Mouse (Mus musculus) midbrain, embryonic 11.5 days (tissue): Measurements from ENCODE around the gene Smarce1. TPM values are rescaled to one million over a fixed set of nuclear protein-coding genes. Genes with fewer than 3 reads are reported as not detected.

Source experiments
- ATAC-seq: fragments of 200-750 bp; cut with Nextera tagmentation; 2 replicates; pipeline ENCODE4 v1.8.0; 2017; ENCODE audit warnings: moderate TSS enrichment, moderate library complexity; ENCODE audit not compliant: low FRiP score
- DNase-seq: peaks from one replicate; pipeline ENCODE4 v3.0.0; 2015; ENCODE audit warnings: low spot score; ENCODE audit errors: missing footprints
- H3K27ac ChIP-seq: fragments of 300-500 bp; sonication (generic); 2 replicates; pipeline ENCODE4 v1.5.1; 2014; ENCODE audit warnings: low read depth, low read length
- H3K27me3 ChIP-seq: fragments of 300-500 bp; sonication (generic); 2 replicates; pipeline ENCODE4 v1.6.1; 2014; ENCODE audit warnings: mild to moderate bottlenecking, low read length, moderate library complexity, mixed read lengths; ENCODE audit not compliant: control insufficient read depth, insufficient read depth
- H3K36me3 ChIP-seq: fragments of 300-500 bp; sonication (generic); 2 replicates; pipeline ENCODE4 v1.6.1; 2014; ENCODE audit warnings: mild to moderate bottlenecking, low read length, moderate library complexity, mixed read lengths; ENCODE audit not compliant: control insufficient read depth, insufficient read depth
- H3K4me1 ChIP-seq: fragments of 300-500 bp; sonication (generic); 2 replicates; pipeline ENCODE4 v1.6.1; 2014; ENCODE audit warnings: low read length; ENCODE audit not compliant: control insufficient read depth, insufficient read depth
- H3K4me2 ChIP-seq: fragments of 300-500 bp; sonication (generic); 2 replicates; pipeline ENCODE4 v1.6.1; 2014; ENCODE audit warnings: mild to moderate bottlenecking, moderate library complexity
- H3K4me3 ChIP-seq: fragments of 300-500 bp; sonication (generic); 2 replicates; pipeline ENCODE4 v1.5.1; 2014; ENCODE audit warnings: low read depth, low read length
- H3K9ac ChIP-seq: fragments of 300-500 bp; sonication (generic); 2 replicates; pipeline ENCODE4 v1.6.1; 2014; ENCODE audit warnings: low read length
- H3K9me3 ChIP-seq: fragments of 300-500 bp; sonication (generic); 2 replicates; pipeline ENCODE4 v1.6.1; 2016; ENCODE audit warnings: low read length; ENCODE audit not compliant: control insufficient read depth
- WGBS: fragments of 180-500 bp; shearing (Covaris S2); extraction: QIAGEN DNeasy Blood & Tissue Kit; methylation state at CpG from one replicate; pipeline ENCODE4 v1.1.7; 2014; 5-methylcytosine and 5-hydroxymethylcytosine counted together
- polyA plus RNA-seq: library from polyadenylated mRNA; unstranded; fragments of >200 nt; fragmentation: Nextera tagmentation; extraction: Ambion mirVana; gene quantifications from 2 replicates; pipeline ENCODE4 v1.2.1, GENCODE M21; 2014

The Smarce1 gene
- polyA plus RNA-seq, 1 experiment from 2014 or later: 184 TPM

DNA sequence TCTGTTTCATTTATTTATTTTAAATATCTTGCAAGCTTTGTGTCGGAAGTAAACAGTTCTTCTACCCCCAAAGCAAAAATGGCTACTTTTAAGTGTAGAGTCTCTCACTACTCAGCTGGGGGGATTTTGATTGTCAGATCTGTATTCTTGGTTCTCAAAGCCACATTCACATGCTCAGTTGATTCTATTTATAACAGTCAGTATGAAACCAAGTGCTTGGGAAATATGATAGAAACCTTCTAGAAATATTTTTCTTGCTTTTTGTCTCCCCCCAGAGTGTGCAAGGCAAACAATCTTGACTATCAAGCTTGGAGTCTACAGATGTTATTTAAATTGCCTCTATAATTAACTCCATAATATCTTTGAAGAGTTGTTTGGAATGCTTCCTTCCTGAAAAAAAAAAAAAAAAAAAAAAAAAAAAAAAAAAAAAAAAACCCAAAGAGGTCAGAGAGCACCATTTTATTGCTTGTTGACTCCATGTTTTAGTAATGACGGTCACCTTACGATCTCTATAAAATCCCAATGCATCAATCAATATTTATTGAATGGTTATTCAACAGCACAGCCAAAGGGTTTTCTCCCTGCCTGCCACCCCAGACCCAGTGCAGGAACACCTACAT lies 12.5 kb upstream of the Smarce1 start:
- Histone ChIP-seq H3K4me3 (peak overlapping the region; percentile 12; the same call in 1 of the 2 replicates), H3K9me3 (no peaks in the 10 kb centered on the region), H3K9ac (peak overlapping the region; percentile 46; the same call in 1 of the 2 replicates), H3K27me3 (no peaks in the 10 kb centered on the region), H3K4me2 (peak overlapping the region; percentile 35), H3K27ac (no peak overlapping the region), H3K4me1 (no peaks in the 10 kb centered on the region), H3K36me3 (no peaks in the 10 kb centered on the region; the same call in 1 of the 2 replicates)
- 73% methylated on average over 3 of the region's 3 CpGs for WGBS
- no peak for DNase-seq
- ATAC-seq: no peak

DNA sequence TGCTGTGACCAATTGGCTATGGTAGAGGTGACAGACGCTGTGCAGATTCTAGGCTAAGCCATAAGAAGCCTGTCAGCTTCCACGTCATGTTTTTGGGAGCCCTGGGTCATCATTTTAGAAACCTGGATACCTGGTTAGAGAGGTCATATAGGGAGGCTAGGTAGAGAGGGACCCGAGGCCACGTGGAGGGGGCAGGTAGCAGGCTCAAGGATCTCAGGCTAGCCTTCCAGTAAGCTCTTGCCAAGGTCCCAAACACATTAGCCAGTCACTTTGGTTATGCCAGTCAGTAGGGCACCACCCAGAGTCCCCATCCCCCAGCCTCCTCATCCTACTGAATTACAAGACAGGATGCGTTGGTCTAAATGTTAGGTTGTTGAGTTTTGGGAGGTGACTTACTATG lies 11.2 kb upstream of the Smarce1 start:
- Histone ChIP-seq H3K4me3 (no peak overlapping the region), H3K4me2 (no peak overlapping the region), H3K9ac (no peak overlapping the region), H3K36me3 (no peaks in the 10 kb centered on the region; the same call in 1 of the 2 replicates), H3K27ac (no peak overlapping the region), H3K4me1 (no peaks in the 10 kb centered on the region), H3K27me3 (no peaks in the 10 kb centered on the region), H3K9me3 (no peaks in the 10 kb centered on the region)
- ATAC-seq (no peak), DNase-seq (peak; percentile 72)
- WGBS: 74% methylated on average over 5 of the region's 5 CpGs

DNA sequence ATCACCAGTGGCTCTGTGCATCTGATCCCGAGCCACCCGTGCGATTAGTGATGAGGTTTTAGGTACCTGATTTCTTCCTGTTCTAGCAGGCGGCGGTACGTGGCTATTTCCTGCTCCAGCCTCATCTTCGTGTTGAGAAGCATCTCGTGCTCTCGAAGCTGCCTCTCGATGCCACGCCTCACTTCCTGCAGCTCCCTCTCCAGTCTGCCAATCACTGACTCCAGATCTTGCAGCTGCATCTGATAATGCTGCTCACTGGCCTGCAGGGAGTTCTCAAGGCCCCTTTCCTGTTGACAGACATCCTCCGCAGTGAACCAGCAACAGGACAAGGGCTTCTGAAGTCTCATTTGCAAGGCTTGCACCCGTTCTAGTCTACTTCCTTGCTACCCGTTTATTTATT lies 7.7 kb upstream of the Smarce1 start:
- ATAC-seq (no peak), DNase-seq (no peak)
- no peak overlapping the region for H3K9ac ChIP-seq
- no peak overlapping the region for H3K4me3 ChIP-seq
- H3K4me2 ChIP-seq: no peak overlapping the region
- no peak overlapping the region for H3K27ac ChIP-seq
- H3K36me3 ChIP-seq: no peaks in the 10 kb centered on the region; the same call in 1 of the 2 replicates
- WGBS: 79% methylated on average over 14 of the region's 14 CpGs
- no peaks in the 10 kb centered on the region for H3K9me3 ChIP-seq
- no peaks in the 10 kb centered on the region for H3K27me3 ChIP-seq
- no peaks in the 10 kb centered on the region for H3K4me1 ChIP-seq

DNA sequence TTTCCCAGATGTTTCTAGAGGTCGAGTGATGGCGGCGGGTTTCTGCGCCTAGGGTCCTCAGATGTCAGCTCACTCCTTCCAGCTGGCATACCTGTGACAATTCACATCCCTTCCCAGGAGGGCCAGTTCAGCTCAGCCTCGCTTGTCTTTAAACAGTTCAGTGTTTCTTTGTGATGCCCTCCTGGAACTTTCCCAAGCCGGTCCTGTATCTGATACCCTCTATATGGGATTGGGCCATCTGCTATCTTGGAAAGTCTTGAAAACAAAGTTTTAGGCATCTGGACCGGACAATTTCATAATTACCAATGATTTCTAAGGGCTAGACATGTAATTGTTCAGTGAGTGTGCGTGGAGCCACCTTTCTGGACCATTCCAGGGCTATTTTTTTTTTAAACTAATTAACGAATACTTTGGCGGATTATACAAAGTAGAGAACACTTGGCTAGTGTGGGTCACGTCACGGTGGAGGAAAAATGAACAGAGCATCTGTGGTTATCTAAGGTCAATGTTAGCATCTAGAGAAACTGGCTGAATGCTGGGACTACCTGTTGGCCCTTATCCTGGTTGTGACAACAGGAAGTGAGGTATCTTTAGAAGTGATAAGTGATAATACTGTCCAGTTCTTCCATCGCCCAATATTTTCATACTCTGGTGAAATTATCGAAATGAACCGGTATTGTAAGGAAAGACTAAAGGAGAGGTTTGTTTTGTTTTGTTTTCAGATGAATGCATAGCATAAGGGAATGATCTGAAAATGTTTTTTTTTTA lies 416 bp upstream of the Smarce1 start:
- peak overlapping the region; percentile 67 for H3K4me2 ChIP-seq
- ATAC-seq (peak; percentile 53), DNase-seq (no peak)
- no peaks in the 10 kb centered on the region for H3K27me3 ChIP-seq
- H3K36me3 ChIP-seq: peaks cover 5% of the 10 kb centered on the region; the same call in 1 of the 2 replicates
- H3K4me1 ChIP-seq: peaks cover 16% of the 10 kb centered on the region
- peak overlapping the region; percentile 92 for H3K4me3 ChIP-seq
- no peaks in the 10 kb centered on the region for H3K9me3 ChIP-seq
- H3K27ac ChIP-seq: peak overlapping the region; percentile 99
- H3K9ac ChIP-seq: peak overlapping the region; percentile 100
- WGBS: 26% methylated on average over 15 of the region's 15 CpGs

DNA sequence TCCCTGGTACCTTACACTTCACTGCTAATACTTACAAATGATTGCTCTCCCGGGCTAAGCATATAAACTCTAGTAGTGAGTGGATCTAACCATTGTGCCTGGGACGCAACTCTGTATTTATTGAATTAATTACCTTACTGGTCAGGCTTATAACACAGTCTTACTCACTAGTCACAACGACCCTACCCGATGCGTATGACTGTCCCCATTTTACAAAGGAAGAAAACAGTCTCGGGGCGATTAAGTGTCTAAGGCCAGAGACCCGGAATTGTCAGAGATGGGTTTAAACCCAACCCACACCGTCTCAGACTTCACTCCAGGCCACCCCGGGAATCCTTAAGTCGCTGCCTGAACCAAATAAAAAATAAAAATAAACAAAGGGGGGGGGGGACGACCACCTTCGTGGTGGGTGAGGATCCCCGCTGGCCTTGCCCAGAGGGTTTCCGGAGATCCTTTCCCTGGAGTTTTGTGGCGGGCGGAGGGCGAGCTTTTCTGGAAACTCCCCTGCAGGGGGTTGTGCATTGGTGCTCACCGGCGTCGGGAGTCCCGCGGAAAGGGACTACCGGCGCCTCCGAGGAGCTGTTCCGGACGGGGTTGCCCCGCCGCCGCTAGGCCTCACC lies 1.1 kb downstream of the Smarce1 start:
- Histone ChIP-seq H3K4me2 (peak overlapping the region; percentile 67), H3K27ac (peak overlapping the region; percentile 99), H3K4me1 (peaks cover 16% of the 10 kb centered on the region), H3K9ac (peak overlapping the region; percentile 100), H3K4me3 (peak overlapping the region; percentile 92), H3K27me3 (no peaks in the 10 kb centered on the region), H3K36me3 (peaks cover 5% of the 10 kb centered on the region; the same call in 1 of the 2 replicates), H3K9me3 (no peaks in the 10 kb centered on the region)
- DNase-seq: peak; percentile 97
- WGBS: under 1% methylated on average over 31 of the region's 31 CpGs
- ATAC-seq: peak; percentile 34; the same call in 1 of the 2 replicates

DNA sequence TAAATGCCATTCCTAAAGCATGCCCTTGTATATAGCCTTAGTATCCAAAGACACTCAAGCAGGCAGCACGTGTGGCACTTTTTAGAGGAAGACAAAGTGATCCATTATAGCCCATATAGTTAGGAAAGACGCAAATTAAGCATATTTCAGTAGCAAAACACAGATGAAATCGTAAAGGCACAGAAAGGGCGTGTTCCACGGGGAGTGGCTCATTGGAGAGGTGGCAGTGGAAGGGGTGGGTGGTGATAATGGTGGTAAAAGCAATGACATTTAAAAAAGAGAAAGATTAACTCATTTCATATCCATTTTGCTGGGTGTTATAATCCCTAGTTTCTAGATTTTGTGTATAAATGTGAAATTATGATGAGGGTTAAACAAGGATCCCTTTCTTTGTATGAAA lies 4.5 kb downstream of the Smarce1 start:
- H3K9me3 ChIP-seq: no peaks in the 10 kb centered on the region
- H3K27ac ChIP-seq: no peak overlapping the region
- no peak overlapping the region for H3K4me3 ChIP-seq
- peaks cover 11% of the 10 kb centered on the region for H3K4me1 ChIP-seq
- H3K36me3 ChIP-seq: peaks cover 18% of the 10 kb centered on the region
- ATAC-seq: no peak
- H3K27me3 ChIP-seq: no peaks in the 10 kb centered on the region
- 94% methylated on average over 5 of the region's 5 CpGs for WGBS
- DNase-seq: no peak
- no peak overlapping the region for H3K4me2 ChIP-seq
- no peak overlapping the region for H3K9ac ChIP-seq

DNA sequence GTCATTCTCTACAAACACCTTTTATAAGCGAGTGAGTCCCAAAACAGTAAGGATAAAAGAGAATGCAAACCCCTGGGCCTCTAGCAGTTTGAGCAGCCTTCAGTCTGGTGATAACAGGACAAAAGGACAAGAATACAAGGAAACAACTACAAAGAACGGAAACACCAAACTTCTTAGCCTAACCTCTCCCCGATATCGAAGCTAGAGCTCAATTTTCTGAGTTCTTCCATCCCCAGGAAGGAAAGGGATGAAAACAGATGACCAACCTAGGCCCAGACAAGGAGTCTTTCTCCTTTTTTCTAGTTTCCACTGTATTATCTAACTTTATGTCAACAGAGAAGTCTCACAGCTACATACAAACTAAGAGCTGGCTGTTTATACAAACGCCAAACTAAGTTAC lies 7.5 kb downstream of the Smarce1 start:
- H3K4me2 ChIP-seq: no peak overlapping the region
- no peak overlapping the region for H3K27ac ChIP-seq
- ATAC-seq: no peak
- peaks cover 29% of the 10 kb centered on the region for H3K36me3 ChIP-seq
- 85% methylated on average over 5 of the region's 5 CpGs for WGBS
- 0 out of 2 replicates have a peak, but pooled peaks cover 2% of the 10 kb centered on the region for H3K4me1 ChIP-seq
- no peak overlapping the region for H3K9ac ChIP-seq
- no peaks in the 10 kb centered on the region for H3K27me3 ChIP-seq
- DNase-seq: no peak
- H3K9me3 ChIP-seq: no peaks in the 10 kb centered on the region
- H3K4me3 ChIP-seq: no peak overlapping the region

DNA sequence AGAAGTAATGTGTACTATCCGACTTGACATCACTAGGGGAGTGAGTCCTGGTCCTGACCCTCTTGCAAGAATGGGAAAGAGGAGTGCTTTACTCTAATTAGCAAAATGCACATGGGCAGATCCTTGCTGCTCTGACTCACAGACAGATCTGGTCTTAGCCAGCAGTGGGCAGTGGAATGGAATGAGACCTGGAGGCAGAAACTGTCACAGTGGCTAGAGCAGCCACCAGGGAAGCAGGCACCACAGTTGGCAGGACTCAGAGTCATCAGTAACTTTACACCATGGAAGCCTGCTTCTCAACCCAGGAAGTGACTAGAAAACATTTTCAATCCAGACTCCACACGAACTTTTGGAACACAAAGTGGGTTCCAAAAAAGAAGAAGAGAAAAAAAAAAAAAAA lies 9.0 kb downstream of the Smarce1 start:
- DNase-seq: no peak
- WGBS: 90% methylated on average over 2 of the region's 2 CpGs
- H3K4me2 ChIP-seq: no peak overlapping the region
- H3K27me3 ChIP-seq: no peaks in the 10 kb centered on the region
- no peak overlapping the region for H3K4me3 ChIP-seq
- no peak for ATAC-seq
- peaks cover 32% of the 10 kb centered on the region for H3K36me3 ChIP-seq
- H3K27ac ChIP-seq: no peak overlapping the region
- no peaks in the 10 kb centered on the region for H3K9me3 ChIP-seq
- H3K9ac ChIP-seq: no peak overlapping the region
- no peaks in the 10 kb centered on the region for H3K4me1 ChIP-seq
